Mouse (Mus musculus): ENCODE results near the gene Sapcd1.

GRCm38 (mm10) chr17:35002153-35002865 is 25.5 kb downstream of the Sapcd1 start:
- TF ChIP-seq CTCF (conservative IDR thresholded peaks at IDR 0.05; ENCODE audit: low read length) = no peak
- no peak for TF ChIP-seq POU5F1 (IDR thresholded peaks at IDR 0.05; ENCODE audit: borderline replicate concordance, low read length)

All from E14TG2a.4 (cell line).